Mouse (Mus musculus) C2C12 (cell line): ENCODE measurements around the gene Tmsb15b1. TPM values are rescaled to one million over a fixed set of nuclear protein-coding genes. Genes with fewer than 3 reads are reported as not detected.
"Not testable (repeated sequence)": the region's sequence is repeated elsewhere in the genome, so short reads cannot be mapped to it uniquely, and the experiment has no call there.

Experiments used
- H3K27me3 ChIP-seq: one replicate; pipeline ENCODE4 v1.6.1; 2011; ENCODE audit not compliant: control insufficient read depth, insufficient read depth, insufficient read length
- H3K36me3 ChIP-seq: one replicate; pipeline ENCODE4 v1.6.1; 2011; ENCODE audit not compliant: control insufficient read depth, insufficient read depth
- H3K4me3 ChIP-seq: one replicate; pipeline ENCODE4 v1.5.1; 2011; ENCODE audit warnings: mild to moderate bottlenecking, control low read depth; ENCODE audit not compliant: poor library complexity, insufficient read depth, severe bottlenecking
- H3K79me2 ChIP-seq: one replicate; pipeline ENCODE4 v1.6.1; 2011; ENCODE audit not compliant: control insufficient read depth, insufficient read depth
- H3K79me3 ChIP-seq: one replicate; pipeline ENCODE4 v1.6.1; 2011; ENCODE audit warnings: low read depth, control low read depth
- H3ac ChIP-seq: one replicate; pipeline ENCODE3; 2011; ENCODE audit warnings: low read depth; ENCODE audit not compliant: control insufficient read depth, insufficient read length
- CEBPB ChIP-seq: IDR thresholded peaks from one replicate; pipeline ENCODE4 v1.6.1; 2011; ENCODE audit warnings: low read depth, mild to moderate bottlenecking, control low read depth, moderate library complexity
- CTCF ChIP-seq: IDR thresholded peaks from one replicate; pipeline ENCODE4 v1.5.1; 2011; ENCODE audit not compliant: control insufficient read depth, insufficient read depth, insufficient read length
- FOSL1 ChIP-seq: IDR thresholded peaks from one replicate; pipeline ENCODE4 v1.8.0; 2011; ENCODE audit warnings: mild to moderate bottlenecking, low read length; ENCODE audit not compliant: poor library complexity, insufficient read depth, severe bottlenecking
- MAX ChIP-seq: IDR thresholded peaks from one replicate; pipeline ENCODE4 v1.6.1; 2011; ENCODE audit warnings: mild to moderate bottlenecking, control low read depth
- MYOD1 ChIP-seq: IDR thresholded peaks from one replicate; pipeline ENCODE4 v1.6.1; 2011; ENCODE audit warnings: low read depth; ENCODE audit not compliant: control insufficient read depth, insufficient read length
- MYOG ChIP-seq: IDR thresholded peaks from one replicate; pipeline ENCODE4 v1.6.1; 2011; ENCODE audit not compliant: control insufficient read depth, insufficient read length; ENCODE audit errors: extremely low read depth
- USF1 ChIP-seq: IDR thresholded peaks from one replicate; pipeline ENCODE4 v1.6.1; 2011; ENCODE audit warnings: low read depth, mild to moderate bottlenecking, control low read depth, moderate library complexity
- polyA plus RNA-seq: library from polyadenylated mRNA; unstranded; fragments of >200 nt; fragmentation: generic; extraction: Trizol; gene quantifications from one replicate; pipeline ENCODE4 v1.2.1, GENCODE M21; 2012; ENCODE audit warnings: missing spikeins

Gene Tmsb15b1
- polyA plus RNA-seq, 1 experiment = not detected

GRCm38 (mm10) chrX:136978616-136979015 is 1.9 kb upstream of the Tmsb15b1 start:
- Histone ChIP-seq H3K79me3 (no peaks in the 10 kb centered on the region), H3K27me3 (no peaks in the 10 kb centered on the region), H3K36me3 (no peaks in the 10 kb centered on the region), H3ac (no peak overlapping the region), H3K79me2 (no peaks in the 10 kb centered on the region), H3K4me3 (no peak overlapping the region)
- TF ChIP-seq CEBPB (no peak), CTCF (no peak), MYOG (no peak), MYOD1 (no peak), MAX (no peak), USF1 (no peak), FOSL1 (no peak)

- not testable (repeated sequence) for H3K4me3 ChIP-seq, H3ac ChIP-seq, H3K27me3 ChIP-seq, H3K36me3 ChIP-seq, H3K79me3 ChIP-seq, H3K79me2 ChIP-seq
Measured at GRCm38 (mm10) chrX:136975397-136975796, 1.3 kb downstream of the Tmsb15b1 start, which contains the start of gene Tmsb15b2. Gene Tmsb15b2 (minus strand): TSS chrX:136975497.

GRCm38 (mm10) chrX:136959688-136960087 is 17.0 kb downstream of the Tmsb15b1 start:
- H3K36me3 ChIP-seq = no peaks in the 10 kb centered on the region
- TF ChIP-seq MYOG = no peak
- TF ChIP-seq MAX = no peak
- TF ChIP-seq MYOD1 = no peak
- no peak for TF ChIP-seq USF1
- TF ChIP-seq CEBPB = no peak
- TF ChIP-seq CTCF = no peak
- no peak for TF ChIP-seq FOSL1
- H3K79me3 ChIP-seq = no peaks in the 10 kb centered on the region
- no peaks in the 10 kb centered on the region for H3K27me3 ChIP-seq
- H3K4me3 ChIP-seq = no peak overlapping the region
- H3K79me2 ChIP-seq = no peaks in the 10 kb centered on the region
- no peak overlapping the region for H3ac ChIP-seq

GRCm38 (mm10) chrX:136958300-136958699 is 18.4 kb downstream of the Tmsb15b1 start:
- H3K79me2 ChIP-seq, H3K4me3 ChIP-seq, H3K36me3 ChIP-seq, H3ac ChIP-seq, H3K27me3 ChIP-seq, H3K79me3 ChIP-seq: not testable (repeated sequence)

DNA sequence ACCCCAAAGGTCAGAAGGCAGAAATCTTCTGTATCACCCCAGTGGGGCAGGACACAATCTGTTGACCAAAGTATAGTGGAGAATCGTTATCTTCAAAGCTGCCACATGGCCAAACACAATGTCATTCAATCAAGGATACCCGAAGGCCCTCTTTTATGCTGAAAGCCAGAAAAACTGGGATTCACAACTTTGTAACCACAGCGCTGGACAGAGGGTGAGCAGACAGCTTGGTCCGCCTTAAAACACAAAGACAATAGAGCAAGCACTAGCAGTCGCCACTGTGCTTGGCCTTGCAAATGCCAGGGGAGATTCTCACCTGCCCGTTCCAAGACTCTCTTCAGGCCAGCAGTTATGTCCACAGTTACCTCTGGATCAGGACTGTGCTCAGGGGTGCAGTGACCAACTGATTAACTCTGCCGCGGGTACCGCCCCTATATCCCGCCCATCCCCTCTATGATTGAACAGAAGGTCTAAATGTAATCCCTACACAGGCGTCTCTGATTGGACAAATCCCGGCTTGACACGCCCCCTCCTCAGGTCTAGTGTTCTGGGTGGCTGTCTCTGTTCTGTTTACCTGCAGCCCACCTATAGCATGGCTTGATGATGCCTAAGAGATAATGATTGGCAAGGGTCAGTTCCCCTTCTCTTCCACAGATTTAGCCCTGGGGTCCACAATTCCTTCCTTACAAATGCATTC is 18.9 kb downstream of the Tmsb15b1 start:
- not testable (repeated sequence) for H3K79me2 ChIP-seq, H3K4me3 ChIP-seq, H3K36me3 ChIP-seq

DNA sequence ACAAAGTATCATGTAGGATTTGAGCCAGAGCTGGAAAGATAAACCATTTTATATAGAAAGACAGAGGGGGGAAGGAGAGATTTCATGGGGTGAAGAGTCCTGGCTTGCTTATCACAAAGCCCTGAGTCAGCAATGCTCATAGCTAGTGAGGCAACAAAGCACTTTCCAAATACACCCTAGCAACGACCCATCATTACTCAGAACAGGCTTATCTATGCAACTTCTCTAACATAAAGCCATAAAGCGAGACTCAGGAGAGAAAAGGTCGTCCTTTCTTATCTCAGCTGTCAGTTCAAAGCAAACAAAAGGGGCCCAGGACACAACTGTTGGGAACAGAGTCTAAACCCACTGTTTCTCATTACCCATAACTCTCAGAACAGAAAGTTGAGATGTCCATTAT is 38.7 kb downstream of the Tmsb15b1 start:
- Histone ChIP-seq H3K4me3 (no peak overlapping the region), H3K79me3 (no peaks in the 10 kb centered on the region), H3K27me3 (no peaks in the 10 kb centered on the region), H3K79me2 (no peaks in the 10 kb centered on the region), H3ac (no peak overlapping the region), H3K36me3 (no peaks in the 10 kb centered on the region)
- no peak for TF ChIP-seq MAX

More for the DNA sequence above, 18.9 kb downstream of the Tmsb15b1 start:
- H3K79me3 ChIP-seq, H3K27me3 ChIP-seq, H3ac ChIP-seq: not testable (repeated sequence)

DNA sequence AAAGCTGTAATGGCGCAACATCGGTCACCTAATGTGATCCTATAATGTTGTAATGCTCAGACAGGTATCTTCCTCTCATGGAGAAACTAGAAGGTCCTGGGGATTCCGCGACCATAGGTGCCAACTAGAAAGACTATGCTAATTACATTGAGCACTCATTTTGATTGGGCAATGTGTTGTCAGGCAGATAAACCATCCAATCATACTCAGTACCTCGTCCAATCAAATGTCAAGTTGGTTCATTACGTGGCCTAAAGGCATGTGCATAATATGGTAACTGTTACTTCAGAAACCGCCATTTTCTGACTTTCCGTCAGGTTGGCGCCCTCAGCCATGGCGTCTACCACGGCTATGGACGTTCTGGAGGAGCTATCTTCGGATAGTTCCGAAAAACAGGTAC is 49.6 kb downstream of the Tmsb15b1 start, which contains the start of gene H2bfm:
H2bfm (plus strand) TSS at position 295 of the 400 bp plus-strand sequence.
- no peak for TF ChIP-seq CTCF
- TF ChIP-seq CEBPB = no peak
- TF ChIP-seq MYOD1 = no peak
- no peak for TF ChIP-seq USF1
- no peak for TF ChIP-seq MYOG
- no peak for TF ChIP-seq MAX
- no peak for TF ChIP-seq FOSL1
- Histone ChIP-seq H3ac (no peak within 1 kb of the TSS), H3K36me3 (no peaks in the 10 kb centered on the region), H3K27me3 (no peaks in the 10 kb centered on the region), H3K4me3 (no peak within 1 kb of the TSS), H3K79me2 (no peaks in the 10 kb centered on the region), H3K79me3 (no peaks in the 10 kb centered on the region)
